Mouse (Mus musculus) urinary bladder, adult 2 months (tissue): ENCODE measurements around the gene Gm4297. TPM values are rescaled to one million over a fixed set of nuclear protein-coding genes. Genes with fewer than 3 reads are reported as not detected.
"Not testable (repeated sequence)": the region's sequence is repeated elsewhere in the genome, so short reads cannot be mapped to it uniquely, and the experiment has no call there.

Experiments
- DNase-seq: peaks from one replicate; pipeline ENCODE4 v3.0.0; 2022; ENCODE audit warnings: low spot score
- polyA plus RNA-seq: library from polyadenylated mRNA; depleted of rRNA; stranded (reverse); fragments of >200 nt; gene quantifications from 2 replicates; pipeline ENCODE4 v1.2.3, GENCODE M21; 2012; rRNA removed

The Gm4297 gene
- polyA plus RNA-seq = not detected in 2 replicates

DNA sequence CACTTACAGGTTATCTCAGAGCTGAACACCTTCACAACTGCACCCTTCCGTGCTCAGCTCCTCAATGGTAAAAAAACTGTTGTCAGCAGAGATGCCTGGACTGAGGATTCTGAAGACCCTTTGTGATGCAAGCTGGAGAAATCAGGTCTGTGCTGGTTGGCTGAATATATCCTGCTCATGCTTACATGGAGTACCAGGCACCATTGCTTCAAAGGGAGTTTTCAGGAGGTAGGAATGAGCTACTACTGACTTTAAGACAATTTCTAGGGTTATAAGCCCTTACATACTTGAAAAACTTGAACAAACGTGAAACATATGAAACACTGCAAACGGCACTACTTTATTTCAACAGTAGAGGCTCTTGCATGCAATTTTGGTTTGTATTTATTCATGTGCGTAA is at the start of gene Gm4297:
Gene Gm4297 (minus strand): TSS at position 101 of the 400 bp plus-strand sequence.
- DNase-seq = not testable (repeated sequence)

Other genes with a start within 250 kb of the Gm4297 start
- gene Gm5934, start 74.1 kb downstream of the Gm4297 start, polyA plus RNA-seq = not detected in 2 replicates
- gene Gm5935, start 200.3 kb upstream of the Gm4297 start, polyA plus RNA-seq = not detected in 2 replicates